Mouse (Mus musculus) liver, postnatal 0 days (tissue): ENCODE results near the gene Dpy30.

Source experiments
- CTCF ChIP-seq: sonication (generic); IDR thresholded peaks from 2 replicates; pipeline ENCODE4 v1.5.1; 2016; ENCODE audit warnings: antibody characterized with exemption, low read depth
- EP300 ChIP-seq: IDR thresholded peaks from 2 replicates; pipeline ENCODE4 v1.6.1; 2016; ENCODE audit warnings: antibody characterized with exemption, low read depth, mild to moderate bottlenecking

DNA sequence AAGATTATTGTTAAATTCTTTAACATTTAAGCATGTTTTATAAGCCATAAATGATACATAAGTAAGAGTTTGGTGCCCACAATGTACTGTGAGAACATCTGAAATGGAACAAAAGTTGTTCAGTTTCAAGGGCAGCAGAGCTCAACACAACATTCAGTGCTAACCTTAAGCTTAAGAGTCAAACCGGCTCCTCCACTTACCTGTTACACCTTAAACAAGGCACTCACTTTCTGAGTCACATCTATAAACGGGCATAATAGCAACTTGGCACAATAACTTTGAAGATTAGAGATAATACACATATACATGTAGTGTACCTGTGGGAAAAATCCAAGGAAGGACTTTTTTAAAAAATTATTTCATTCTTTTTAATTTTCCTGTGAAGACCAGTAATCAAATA, 38.0 kb downstream of the Dpy30 start:
- no peak for TF ChIP-seq EP300
- no peak for TF ChIP-seq CTCF
